Mouse (Mus musculus) cerebellum, postnatal 25 days (tissue): ENCODE data around the gene Zfp282.

Experiments
- DNase-seq, 2 experiments: peaks; one replicate each; pipeline ENCODE4 v3.0.0; 2021; ENCODE audit warnings: mixed read lengths in 2 of 2

The Zfp282 gene

GRCm38 (mm10) chr6:47904361-47904760 is 27.4 kb downstream of the Zfp282 start:
- peak in 1 of 2 experiments; percentile 28 for DNase-seq

DNA sequence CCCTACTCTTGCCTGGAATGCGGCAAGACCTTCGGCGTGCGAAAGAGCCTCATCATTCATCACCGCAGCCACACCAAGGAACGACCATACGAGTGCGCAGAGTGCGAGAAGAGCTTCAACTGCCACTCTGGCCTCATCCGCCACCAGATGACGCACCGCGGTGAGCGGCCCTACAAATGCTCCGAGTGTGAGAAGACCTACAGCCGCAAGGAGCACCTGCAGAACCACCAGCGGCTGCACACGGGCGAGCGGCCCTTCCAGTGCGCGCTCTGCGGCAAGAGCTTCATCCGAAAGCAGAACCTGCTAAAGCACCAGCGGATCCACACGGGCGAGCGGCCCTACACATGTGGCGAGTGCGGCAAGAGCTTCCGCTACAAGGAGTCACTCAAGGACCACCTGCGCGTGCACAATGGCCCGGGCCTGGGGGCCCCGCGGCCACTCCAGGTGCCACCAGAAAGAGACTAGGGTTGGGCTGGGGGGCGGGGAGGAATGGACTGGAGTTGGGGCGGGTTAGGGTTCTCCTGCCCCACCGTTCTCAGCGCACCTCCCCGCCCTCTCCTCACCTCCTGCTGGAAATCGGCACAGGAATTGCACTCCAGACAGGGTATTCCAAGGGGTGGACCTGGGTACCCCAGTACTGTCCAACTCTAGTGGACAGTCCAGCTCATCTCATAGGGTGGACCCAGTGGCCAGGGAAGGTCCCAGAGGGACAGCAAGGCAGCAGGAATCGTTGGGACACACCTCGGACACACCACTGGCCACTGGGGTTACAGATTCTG is 28.1 kb downstream of the Zfp282 start:
- DNase-seq, result no peak

DNA sequence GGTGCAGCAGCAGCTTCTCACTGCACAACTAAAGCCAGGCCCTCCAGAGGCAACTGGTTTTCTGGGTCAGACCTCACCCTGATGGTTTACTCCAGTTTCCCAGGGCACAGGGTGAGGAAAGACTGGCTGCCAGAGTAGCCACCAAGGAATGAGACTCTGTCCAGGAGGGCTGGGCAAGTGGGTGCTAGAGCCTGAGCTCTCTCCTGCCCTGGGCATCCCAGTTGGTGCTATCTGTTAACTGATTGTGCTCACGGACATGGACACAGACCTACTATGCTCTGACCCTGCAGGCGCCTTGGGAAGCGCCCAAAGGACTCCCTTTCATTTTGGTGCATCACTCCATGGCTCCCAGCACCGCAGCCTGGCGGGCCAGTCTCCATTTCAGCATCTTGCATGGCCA is 29.3 kb downstream of the Zfp282 start:
- no peak for DNase-seq

DNA sequence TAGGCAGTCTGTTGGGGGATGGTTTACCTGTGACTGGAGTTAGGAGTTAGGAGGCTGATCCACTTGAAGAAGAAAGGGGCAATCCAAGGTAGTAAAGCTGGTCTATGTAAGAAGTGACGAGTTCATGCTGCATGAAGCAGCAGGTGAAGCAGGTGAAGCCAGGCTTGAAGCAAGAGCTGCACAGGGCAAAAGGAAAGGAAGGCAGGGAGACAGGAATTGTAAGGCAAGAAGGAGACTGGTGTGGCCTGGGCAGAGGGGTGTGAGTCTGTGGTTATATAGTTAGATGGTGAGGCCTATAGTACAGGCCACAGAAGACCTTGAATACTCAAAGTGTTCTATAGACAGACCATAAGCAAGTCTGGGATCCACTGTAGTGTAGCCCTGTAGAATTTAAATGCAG is 32.0 kb downstream of the Zfp282 start:
- no peak for DNase-seq

- DNase-seq, result no peak
Measured at GRCm38 (mm10) chr6:47911650-47912049, 34.6 kb downstream of the Zfp282 start.

- DNase-seq, result no peak
Measured at GRCm38 (mm10) chr6:47912991-47913390, 36.0 kb downstream of the Zfp282 start.

- DNase-seq, result no peak
Measured at GRCm38 (mm10) chr6:47917051-47917450, 40.0 kb downstream of the Zfp282 start.

DNA sequence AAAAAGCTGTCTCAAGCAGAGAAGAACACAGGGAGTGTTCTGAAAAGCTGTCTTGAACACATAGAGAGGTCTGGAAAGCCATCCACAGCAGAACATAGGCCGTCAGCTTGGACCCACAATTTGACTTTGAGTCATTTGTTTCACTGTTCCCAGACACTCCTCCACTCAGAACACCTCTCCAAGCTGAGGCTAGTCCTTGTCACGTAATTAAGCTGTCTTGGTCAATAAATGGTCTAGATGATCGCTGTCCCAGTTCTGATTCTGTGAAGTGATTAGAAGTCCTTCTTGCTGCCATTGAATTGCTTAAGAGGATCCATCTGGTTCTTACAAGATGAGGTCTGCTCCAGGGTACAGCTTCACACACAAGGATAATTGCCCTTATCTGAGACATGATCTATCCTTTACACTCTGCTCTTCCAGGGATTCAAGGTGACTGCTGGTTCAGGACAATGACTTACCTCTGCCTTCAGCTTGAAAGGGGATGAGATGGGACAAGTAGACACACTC is 41.8 kb downstream of the Zfp282 start:
- no peak for DNase-seq

- no peak for DNase-seq
Measured at GRCm38 (mm10) chr6:47919646-47920446, 42.8 kb downstream of the Zfp282 start.

- DNase-seq, result peak; percentile 91 to 93
Measured at GRCm38 (mm10) chr6:47920447-47921340, 43.7 kb downstream of the Zfp282 start, which contains the start of gene Zfp212. Zfp212 (plus strand) TSS chr6:47920476.

GRCm38 (mm10) chr6:47942461-47942860 is 65.5 kb downstream of the Zfp282 start:
- no peak for DNase-seq

GRCm38 (mm10) chr6:47943021-47943691 is 66.2 kb downstream of the Zfp282 start:
- DNase-seq, result peak; percentile 74 to 82

DNA sequence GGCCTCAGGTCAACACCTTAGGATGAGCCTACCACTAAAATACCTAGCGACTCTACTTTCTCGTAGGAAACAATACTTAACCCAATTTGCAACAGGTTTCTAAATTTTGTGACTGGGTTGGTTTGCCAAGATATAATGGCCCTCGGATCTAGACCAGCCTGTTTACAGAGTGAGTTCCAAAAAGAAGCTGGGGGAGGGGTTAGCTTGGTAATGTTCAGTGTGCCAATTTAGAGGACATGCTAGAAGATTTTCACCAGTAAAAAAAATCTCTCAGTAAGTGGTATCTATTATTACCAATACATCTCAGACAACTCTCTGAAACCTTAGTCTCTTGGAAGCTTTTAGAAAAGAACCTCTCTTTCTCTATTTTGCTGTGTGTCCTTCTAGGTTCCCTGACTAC is 66.7 kb downstream of the Zfp282 start:
- DNase-seq, result no peak

DNA sequence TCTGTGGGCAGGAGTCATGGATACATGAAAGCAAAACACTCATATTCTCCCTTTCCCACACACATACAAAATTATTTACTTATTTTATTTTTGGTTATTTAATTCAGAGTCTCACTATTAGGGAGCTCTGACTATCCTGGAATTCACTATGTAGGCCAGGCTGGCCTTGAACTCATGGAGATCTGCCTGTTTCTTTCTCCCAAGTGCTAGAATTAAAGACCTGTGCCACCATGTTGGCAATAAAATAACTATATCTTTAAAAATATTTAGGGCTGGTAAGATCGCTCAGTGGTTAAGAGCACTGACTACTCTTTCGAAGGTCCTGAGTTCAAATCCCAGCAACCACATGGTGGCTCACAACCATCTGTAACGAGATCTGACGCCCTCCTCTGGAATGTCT is 70.4 kb downstream of the Zfp282 start:
- no peak for DNase-seq

DNA sequence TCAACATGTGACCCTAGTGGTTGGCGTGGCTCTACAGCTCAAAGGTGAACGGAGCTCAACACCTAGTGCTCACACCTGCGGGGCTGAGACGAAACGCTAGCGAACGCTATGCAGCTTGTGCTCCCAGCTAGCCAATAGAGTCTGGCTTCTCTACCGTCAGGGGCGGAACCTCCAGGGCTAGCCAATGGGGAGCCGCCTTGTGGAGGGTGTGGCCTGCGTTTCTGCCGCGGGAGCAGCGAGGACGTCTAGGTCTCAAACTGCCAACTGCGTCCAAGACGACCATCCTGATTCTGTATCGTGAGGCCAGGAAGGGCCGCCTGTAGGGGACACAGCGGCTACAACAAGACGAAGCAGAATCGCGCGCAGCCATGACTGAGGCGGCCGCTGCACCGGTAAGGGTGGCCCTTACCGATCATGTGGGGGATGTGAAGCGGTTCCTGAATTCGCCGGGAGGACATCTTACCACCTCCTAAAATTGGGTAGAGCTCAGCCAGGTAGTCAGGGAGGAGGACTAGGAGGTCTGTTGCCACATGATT is 76.3 kb downstream of the Zfp282 start, which contains the start of gene Zfp956:
Gene Zfp956 (plus strand): TSS at position 200 of the 536 bp plus-strand sequence.
- peak; percentile 96 to 97 for DNase-seq

GRCm38 (mm10) chr6:47954425-47954824 is 77.4 kb downstream of the Zfp282 start:
- DNase-seq, result no peak

- DNase-seq, result no peak
Measured at GRCm38 (mm10) chr6:47957816-47958215, 80.8 kb downstream of the Zfp282 start.
